Mouse (Mus musculus): Measurements from ENCODE around the gene Lrrc58. TPM values are rescaled to one million over a fixed set of nuclear protein-coding genes. Genes with fewer than 3 reads are reported as not detected.

The Lrrc58 gene
- polyA plus RNA-seq, 1 experiment = 12.5 TPM

- H3K27me3 ChIP-seq (ENCODE audit: control insufficient read depth, insufficient read depth, low read length) = no peaks in the 10 kb centered on the region
- no peaks in the 10 kb centered on the region; the same call in 1 of the 2 replicates for H3K4me1 ChIP-seq (ENCODE audit: control insufficient read depth, insufficient read depth, low read length)
- H3K4me3 ChIP-seq (ENCODE audit: control insufficient read depth, low read depth, low read length) = no peak overlapping the region
- H3K36me3 ChIP-seq (ENCODE audit: control insufficient read depth, insufficient read depth, low read length) = peaks cover 3% of the 10 kb centered on the region
- TF ChIP-seq CTCF (IDR thresholded peaks at IDR 0.05; ENCODE audit: control insufficient read depth, insufficient read depth, insufficient replicate concordance, low read depth, low read length) (no peak), POLR2A (IDR thresholded peaks at IDR 0.05; ENCODE audit: control insufficient read depth, low read depth, low read length) (no peak)
- no peak overlapping the region for H3K27ac ChIP-seq (ENCODE audit: control insufficient read depth, insufficient read depth, low read depth, low read length)
Observed at GRCm38 (mm10) chr16:37879750-37880419, 11.7 kb downstream of the Lrrc58 start.

- Histone ChIP-seq H3K36me3 (ENCODE audit: control insufficient read depth, insufficient read depth, low read length) (peaks cover 3% of the 10 kb centered on the region), H3K27me3 (ENCODE audit: control insufficient read depth, insufficient read depth, low read length) (no peaks in the 10 kb centered on the region), H3K27ac (ENCODE audit: control insufficient read depth, insufficient read depth, low read depth, low read length) (no peak overlapping the region), H3K4me3 (ENCODE audit: control insufficient read depth, low read depth, low read length) (no peak overlapping the region), H3K4me1 (ENCODE audit: control insufficient read depth, insufficient read depth, low read length) (no peaks in the 10 kb centered on the region; the same call in 1 of the 2 replicates)
- TF ChIP-seq POLR2A (IDR thresholded peaks at IDR 0.05; ENCODE audit: control insufficient read depth, low read depth, low read length) (no peak), CTCF (IDR thresholded peaks at IDR 0.05; ENCODE audit: control insufficient read depth, insufficient read depth, insufficient replicate concordance, low read depth, low read length) (no peak)
Observed at GRCm38 (mm10) chr16:37881168-37881567, 13.0 kb downstream of the Lrrc58 start.

GRCm38 (mm10) chr16:37888986-37889385, 20.8 kb downstream of the Lrrc58 start:
- H3K4me1 ChIP-seq (ENCODE audit: control insufficient read depth, insufficient read depth, low read length) = no peaks in the 10 kb centered on the region; the same call in 1 of the 2 replicates
- H3K27ac ChIP-seq (ENCODE audit: control insufficient read depth, insufficient read depth, low read depth, low read length) = no peak overlapping the region
- no peak overlapping the region for H3K4me3 ChIP-seq (ENCODE audit: control insufficient read depth, low read depth, low read length)
- H3K36me3 ChIP-seq (ENCODE audit: control insufficient read depth, insufficient read depth, low read length) = no peaks in the 10 kb centered on the region
- TF ChIP-seq CTCF (IDR thresholded peaks at IDR 0.05; ENCODE audit: control insufficient read depth, insufficient read depth, insufficient replicate concordance, low read depth, low read length) (no peak), POLR2A (IDR thresholded peaks at IDR 0.05; ENCODE audit: control insufficient read depth, low read depth, low read length) (no peak)
- H3K27me3 ChIP-seq (ENCODE audit: control insufficient read depth, insufficient read depth, low read length) = no peaks in the 10 kb centered on the region

GRCm38 (mm10) chr16:37892667-37893066, 24.5 kb downstream of the Lrrc58 start:
- H3K4me3 ChIP-seq (ENCODE audit: control insufficient read depth, low read depth, low read length) = no peak overlapping the region
- H3K36me3 ChIP-seq (ENCODE audit: control insufficient read depth, insufficient read depth, low read length) = no peaks in the 10 kb centered on the region
- TF ChIP-seq CTCF (IDR thresholded peaks at IDR 0.05; ENCODE audit: control insufficient read depth, insufficient read depth, insufficient replicate concordance, low read depth, low read length) = no peak
- no peak for TF ChIP-seq POLR2A (IDR thresholded peaks at IDR 0.05; ENCODE audit: control insufficient read depth, low read depth, low read length)
- no peaks in the 10 kb centered on the region; the same call in 1 of the 2 replicates for H3K4me1 ChIP-seq (ENCODE audit: control insufficient read depth, insufficient read depth, low read length)
- no peak overlapping the region for H3K27ac ChIP-seq (ENCODE audit: control insufficient read depth, insufficient read depth, low read depth, low read length)
- no peaks in the 10 kb centered on the region for H3K27me3 ChIP-seq (ENCODE audit: control insufficient read depth, insufficient read depth, low read length)

GRCm38 (mm10) chr16:37893381-37893780, 25.2 kb downstream of the Lrrc58 start:
- H3K4me3 ChIP-seq (ENCODE audit: control insufficient read depth, low read depth, low read length) = no peak overlapping the region
- TF ChIP-seq CTCF (IDR thresholded peaks at IDR 0.05; ENCODE audit: control insufficient read depth, insufficient read depth, insufficient replicate concordance, low read depth, low read length) = no peak
- TF ChIP-seq POLR2A (IDR thresholded peaks at IDR 0.05; ENCODE audit: control insufficient read depth, low read depth, low read length) = no peak
- H3K4me1 ChIP-seq (ENCODE audit: control insufficient read depth, insufficient read depth, low read length) = no peaks in the 10 kb centered on the region; the same call in 1 of the 2 replicates
- no peaks in the 10 kb centered on the region for H3K36me3 ChIP-seq (ENCODE audit: control insufficient read depth, insufficient read depth, low read length)
- H3K27ac ChIP-seq (ENCODE audit: control insufficient read depth, insufficient read depth, low read depth, low read length) = no peak overlapping the region
- H3K27me3 ChIP-seq (ENCODE audit: control insufficient read depth, insufficient read depth, low read length) = no peaks in the 10 kb centered on the region

- H3K36me3 ChIP-seq (ENCODE audit: control insufficient read depth, insufficient read depth, low read length) = no peaks in the 10 kb centered on the region
- no peaks in the 10 kb centered on the region; the same call in 1 of the 2 replicates for H3K4me1 ChIP-seq (ENCODE audit: control insufficient read depth, insufficient read depth, low read length)
- no peaks in the 10 kb centered on the region for H3K27me3 ChIP-seq (ENCODE audit: control insufficient read depth, insufficient read depth, low read length)
- no peak overlapping the region for H3K27ac ChIP-seq (ENCODE audit: control insufficient read depth, insufficient read depth, low read depth, low read length)
- no peak for TF ChIP-seq CTCF (IDR thresholded peaks at IDR 0.05; ENCODE audit: control insufficient read depth, insufficient read depth, insufficient replicate concordance, low read depth, low read length)
- no peak for TF ChIP-seq POLR2A (IDR thresholded peaks at IDR 0.05; ENCODE audit: control insufficient read depth, low read depth, low read length)
- H3K4me3 ChIP-seq (ENCODE audit: control insufficient read depth, low read depth, low read length) = no peak overlapping the region
Observed at GRCm38 (mm10) chr16:37893942-37894341, 25.8 kb downstream of the Lrrc58 start.

GRCm38 (mm10) chr16:37898790-37899189, 30.6 kb downstream of the Lrrc58 start:
- Histone ChIP-seq H3K36me3 (ENCODE audit: control insufficient read depth, insufficient read depth, low read length) (no peaks in the 10 kb centered on the region), H3K4me3 (ENCODE audit: control insufficient read depth, low read depth, low read length) (no peak overlapping the region), H3K4me1 (ENCODE audit: control insufficient read depth, insufficient read depth, low read length) (no peaks in the 10 kb centered on the region), H3K27ac (ENCODE audit: control insufficient read depth, insufficient read depth, low read depth, low read length) (no peak overlapping the region), H3K27me3 (ENCODE audit: control insufficient read depth, insufficient read depth, low read length) (no peaks in the 10 kb centered on the region)
- TF ChIP-seq POLR2A (IDR thresholded peaks at IDR 0.05; ENCODE audit: control insufficient read depth, low read depth, low read length) = no peak
- no peak for TF ChIP-seq CTCF (IDR thresholded peaks at IDR 0.05; ENCODE audit: control insufficient read depth, insufficient read depth, insufficient replicate concordance, low read depth, low read length)
